Mouse (Mus musculus): ENCODE results near the gene Slco1a1.
"Not testable (repeated sequence)": the region's sequence is repeated elsewhere in the genome, so short reads cannot be mapped to it uniquely, and the experiment has no call there.

Gene Slco1a1

DNA sequence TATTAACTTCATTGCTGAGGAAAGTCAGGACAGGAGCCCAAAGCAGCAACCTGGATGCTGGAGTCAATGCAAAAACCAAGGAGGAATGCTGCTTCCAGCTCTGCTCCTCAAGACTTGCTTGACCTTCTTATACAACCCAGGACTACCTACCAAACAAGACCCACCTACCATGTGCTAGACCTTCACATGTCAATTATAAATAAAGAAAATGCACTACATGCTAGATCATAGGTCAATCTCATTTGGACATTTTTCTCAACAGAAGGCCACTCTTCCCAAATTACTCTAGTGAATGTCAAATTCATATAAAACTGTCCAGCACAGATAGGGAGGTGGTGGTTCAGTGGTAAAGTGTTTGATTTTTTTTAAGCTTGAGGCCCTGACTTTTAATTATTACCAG lies at the start of gene Slco1a1:
TSS of gene Slco1a1 (minus strand) at position 101 of the 400 bp plus-strand sequence.
- DNase-seq, result no peak

DNA sequence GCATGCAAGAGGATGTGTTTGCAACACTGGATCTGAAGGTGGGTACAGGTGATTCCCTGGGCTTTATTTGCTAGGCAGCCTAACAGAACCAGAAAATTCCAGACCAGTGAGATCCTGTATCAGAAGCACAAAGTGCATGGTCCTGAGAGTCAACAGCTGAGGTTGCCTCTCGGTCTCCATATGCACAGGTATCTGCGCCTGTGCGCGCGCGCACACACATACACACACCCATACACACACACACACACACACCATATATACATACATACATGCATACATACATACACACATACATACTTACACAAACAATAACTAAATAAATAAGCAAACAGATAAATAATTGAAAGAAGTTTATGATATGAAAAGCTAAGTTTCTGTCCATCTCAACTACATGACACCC lies 40.0 kb upstream of the Slco1a1 start:
- DNase-seq, result no peak

DNA sequence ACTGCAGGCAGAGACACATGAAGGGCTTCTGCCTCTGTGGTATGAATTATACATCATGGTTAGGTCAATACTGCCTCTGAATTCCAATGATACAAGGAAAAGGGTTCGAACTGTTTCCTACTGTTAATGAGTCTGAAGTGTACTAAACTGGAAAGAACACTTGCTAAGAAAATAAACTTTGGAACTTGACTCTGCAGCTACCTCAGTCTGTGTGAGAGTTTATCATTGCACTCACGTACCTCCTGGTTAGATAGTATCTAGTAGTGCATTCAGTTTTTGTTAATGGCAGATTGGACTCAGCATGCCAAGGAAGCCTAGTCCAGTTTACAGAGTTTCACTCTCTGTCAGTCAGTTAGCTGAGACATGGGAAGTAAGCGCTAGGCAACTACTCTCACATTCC lies 37.9 kb upstream of the Slco1a1 start:
- no peak for DNase-seq

DNA sequence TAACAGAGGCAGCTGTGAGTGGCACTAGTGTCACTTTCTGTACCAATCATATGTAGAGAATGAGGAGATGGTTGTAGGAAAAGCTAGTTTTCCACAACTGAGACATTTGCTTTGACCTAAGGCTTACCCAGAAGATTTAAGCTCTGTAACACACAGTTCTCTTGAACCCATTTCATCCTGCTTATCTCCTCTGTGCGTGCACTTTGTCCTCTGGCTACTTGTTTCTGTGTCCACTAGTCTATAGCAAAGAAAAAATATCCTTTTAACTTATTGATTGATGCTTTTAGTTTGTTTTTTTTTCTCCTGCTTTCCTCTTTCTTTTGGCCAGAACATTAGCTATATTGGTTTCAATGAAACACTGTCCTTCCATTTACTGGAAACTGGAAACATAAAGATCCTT lies 15.7 kb upstream of the Slco1a1 start:
- DNase-seq, result no peak

DNA sequence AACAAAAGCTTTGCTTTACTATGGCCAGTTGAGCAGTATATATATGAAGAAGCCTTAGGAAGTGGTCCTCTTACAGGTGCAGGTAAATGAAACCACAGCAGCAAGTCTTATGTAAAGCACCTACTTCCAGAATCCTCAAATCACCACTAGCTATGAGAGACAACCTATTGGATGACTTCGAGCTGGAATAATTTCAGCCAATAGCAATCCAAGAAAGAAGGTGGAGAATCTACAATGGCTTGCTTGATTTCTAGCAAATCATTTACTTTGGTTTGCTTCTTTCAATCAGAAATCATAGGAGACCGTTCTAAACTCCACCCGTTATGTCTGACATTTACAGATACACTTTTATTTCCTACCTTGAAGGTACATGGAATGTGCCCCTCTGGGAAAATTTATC lies 15.1 kb upstream of the Slco1a1 start:
- no peak for DNase-seq

DNA sequence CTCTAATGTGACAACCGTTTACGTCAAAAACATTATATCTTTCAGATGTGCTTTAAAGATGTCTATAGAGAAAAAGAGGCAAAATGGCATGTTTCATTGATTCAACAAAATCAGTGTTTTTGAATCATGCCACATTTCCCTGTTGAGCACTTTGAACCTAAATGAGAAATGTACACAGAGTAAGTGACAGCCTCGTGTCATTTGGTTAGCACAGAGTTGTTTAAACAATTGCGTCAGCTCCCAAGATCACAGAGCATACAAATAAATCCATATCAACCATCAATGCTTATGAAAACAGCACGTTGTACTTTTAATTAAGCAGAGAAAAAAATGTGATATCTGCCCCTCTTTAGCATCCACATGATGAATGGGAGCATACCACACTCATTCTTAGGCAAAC lies 13.7 kb upstream of the Slco1a1 start:
- DNase-seq, result no peak

DNA sequence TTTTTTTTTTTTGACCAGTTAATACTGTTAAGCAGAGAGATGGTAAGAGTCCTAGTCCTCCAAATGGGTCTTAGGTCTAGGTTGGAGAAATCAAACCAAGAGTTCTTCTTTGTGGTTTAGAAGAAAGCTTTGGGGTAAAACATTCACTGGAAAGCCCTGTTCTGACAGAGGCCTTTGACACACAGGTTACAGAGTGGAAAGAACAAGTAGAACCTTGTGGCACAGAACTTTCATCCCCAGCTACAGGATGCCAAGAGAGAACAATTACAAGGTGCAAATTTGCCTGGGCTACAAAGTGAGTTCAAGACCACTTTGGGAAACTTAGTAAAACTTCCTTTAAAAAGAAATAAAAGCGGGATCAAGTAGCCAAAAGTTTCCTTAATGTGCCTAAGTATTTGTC lies 6.3 kb downstream of the Slco1a1 start:
- DNase-seq, result no peak

DNA sequence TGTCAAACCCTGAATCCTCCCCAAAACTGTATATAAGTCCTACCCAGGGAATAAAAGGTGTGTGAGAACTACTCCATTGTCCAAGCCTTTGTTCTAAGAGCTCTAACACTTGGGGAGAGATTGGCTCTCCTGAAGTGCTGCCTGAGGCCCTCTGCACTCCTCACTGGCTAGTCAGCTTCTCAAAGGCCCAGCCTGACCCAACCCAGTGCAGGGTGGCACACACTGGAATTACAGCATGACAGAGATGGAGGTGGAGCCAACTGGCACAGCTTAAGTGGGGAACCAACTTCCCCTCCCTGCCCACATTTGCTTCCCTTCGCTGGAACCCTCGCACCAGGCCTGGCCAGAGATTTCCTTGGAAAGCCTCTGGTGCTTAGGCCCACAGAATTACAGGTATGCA lies 48.6 kb downstream of the Slco1a1 start:
- no peak for DNase-seq

DNA sequence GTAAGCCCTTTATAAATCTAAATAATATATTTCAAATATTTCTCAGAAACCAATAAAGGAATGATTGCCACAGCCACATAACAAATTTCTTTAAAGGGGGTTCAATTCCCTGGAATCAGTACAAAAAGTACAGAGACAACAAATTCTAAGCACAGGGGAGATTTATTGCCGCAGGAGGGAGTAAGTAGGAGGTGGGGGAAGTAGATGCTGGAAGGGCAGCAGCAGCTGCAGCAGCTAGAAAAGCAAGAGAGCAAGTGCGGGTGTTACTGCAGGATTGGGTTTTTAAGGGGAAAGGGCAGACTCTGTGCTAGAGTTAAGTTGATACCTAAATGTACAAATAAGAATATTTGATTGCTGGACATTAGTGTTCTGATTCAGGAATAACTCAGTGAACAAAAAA lies 57.0 kb downstream of the Slco1a1 start:
- no peak for DNase-seq

DNA sequence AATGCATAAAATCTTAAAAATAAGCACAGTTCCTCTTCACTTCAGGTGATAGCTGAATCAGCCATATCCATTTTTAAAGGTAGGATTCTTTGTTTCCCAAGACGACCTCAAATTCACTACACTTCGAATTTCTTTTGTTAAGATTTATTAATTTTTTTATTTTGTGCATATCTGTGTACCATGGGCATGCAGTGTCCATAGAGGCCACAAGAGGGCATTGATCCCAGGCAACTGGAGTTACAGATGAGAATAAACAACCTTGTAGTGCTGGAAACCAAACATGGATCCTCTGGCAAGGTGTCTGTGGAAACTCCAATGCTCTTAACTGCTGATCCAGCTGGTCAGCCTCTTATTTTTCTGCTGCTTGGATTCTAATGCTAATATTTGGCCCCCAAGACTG lies 58.5 kb downstream of the Slco1a1 start:
- no peak for DNase-seq

DNA sequence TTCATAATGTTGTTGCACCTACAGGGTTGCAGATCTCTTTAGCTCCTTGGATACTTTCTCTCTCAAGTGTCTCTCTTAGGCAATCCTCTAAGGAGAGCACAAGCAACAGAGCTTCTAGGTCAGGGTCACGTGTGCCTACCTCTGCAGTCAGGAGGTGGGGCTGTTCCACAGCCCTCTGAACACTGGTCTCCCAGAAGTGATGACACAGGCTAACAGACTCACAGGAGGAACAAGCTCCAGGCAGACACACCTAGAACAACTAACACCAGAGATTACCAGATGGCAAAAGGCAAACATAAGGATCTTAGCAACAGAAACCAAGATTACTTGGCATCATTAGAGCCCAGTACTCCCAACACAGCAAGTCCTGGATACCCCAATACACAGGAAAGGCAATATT lies 64.2 kb downstream of the Slco1a1 start:
- DNase-seq, result no peak

DNA sequence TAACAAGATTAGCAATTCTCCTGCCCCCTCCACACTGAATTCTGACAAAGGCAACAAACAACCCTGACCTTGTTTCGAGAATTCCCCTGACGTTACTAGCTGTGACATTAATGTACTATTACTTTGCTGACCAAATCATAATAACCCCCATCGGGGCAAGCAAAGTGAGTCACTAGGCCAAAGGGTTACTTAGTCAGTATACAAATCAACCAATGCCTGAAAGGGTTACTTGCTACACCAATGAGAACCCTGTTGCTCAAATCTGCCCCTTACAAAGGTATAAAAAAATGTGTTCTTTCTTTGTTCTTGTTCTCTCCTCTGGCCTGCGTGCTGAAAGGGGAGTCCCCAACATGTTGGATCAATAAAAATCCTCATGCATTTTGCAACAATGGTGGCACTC lies 71.0 kb downstream of the Slco1a1 start:
- not testable (repeated sequence) for DNase-seq

DNA sequence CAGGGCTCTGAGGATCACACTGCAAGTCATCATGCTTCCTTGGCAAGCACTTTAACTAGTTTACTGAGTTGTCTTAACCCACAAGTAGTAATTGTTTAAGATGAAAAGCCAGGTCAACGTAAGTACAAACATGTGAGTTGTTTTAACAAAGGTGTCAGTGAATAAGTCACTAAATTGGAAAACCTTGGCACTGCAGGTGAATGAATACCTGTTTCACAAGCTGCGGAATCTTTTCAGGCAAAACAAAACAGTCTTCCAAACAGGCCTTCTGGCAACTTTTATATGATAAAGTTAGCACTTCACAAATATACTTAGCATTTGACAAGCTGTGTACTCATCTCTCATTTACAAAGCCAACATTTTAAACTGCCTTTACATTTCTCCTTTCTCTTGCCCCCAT lies 75.1 kb downstream of the Slco1a1 start:
- no peak for DNase-seq

DNA sequence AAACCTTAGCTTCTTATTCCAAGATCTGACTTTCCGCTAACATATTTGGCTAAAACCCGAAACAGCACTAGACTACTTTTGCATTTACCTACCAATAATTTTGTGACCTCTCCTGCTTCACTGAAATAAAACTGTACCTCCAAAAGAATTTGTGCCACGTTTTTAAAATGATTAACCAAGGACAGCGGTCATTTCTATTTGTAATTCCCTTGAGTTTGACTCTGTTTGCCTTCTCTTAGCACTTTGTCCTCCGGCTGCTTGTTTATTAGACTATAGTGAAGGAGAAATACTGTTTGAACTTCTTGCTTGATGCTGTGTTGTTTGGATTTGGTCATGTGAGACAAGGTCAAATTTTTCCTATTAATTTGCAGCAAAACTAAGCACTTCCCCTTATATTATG lies 78.0 kb downstream of the Slco1a1 start:
- DNase-seq, result no peak

DNA sequence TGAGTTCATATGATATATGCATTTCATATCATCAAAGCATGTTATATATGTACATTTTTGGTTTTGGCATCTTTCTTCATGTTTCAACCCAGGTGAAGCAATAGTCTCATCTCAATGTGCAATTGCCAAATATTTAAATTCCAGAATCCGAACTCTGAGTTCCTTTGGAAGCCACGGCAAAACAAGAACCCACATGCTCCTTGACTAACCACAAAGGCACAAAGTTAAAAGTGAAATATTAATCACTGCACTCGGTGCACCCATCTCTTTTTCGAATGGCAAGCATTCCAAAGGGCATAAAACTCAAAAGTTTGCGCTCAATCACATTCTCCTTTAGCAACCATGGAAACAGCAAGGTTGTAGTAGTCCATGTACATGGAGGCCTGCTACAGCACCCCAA lies 80.7 kb downstream of the Slco1a1 start:
- no peak for DNase-seq

DNA sequence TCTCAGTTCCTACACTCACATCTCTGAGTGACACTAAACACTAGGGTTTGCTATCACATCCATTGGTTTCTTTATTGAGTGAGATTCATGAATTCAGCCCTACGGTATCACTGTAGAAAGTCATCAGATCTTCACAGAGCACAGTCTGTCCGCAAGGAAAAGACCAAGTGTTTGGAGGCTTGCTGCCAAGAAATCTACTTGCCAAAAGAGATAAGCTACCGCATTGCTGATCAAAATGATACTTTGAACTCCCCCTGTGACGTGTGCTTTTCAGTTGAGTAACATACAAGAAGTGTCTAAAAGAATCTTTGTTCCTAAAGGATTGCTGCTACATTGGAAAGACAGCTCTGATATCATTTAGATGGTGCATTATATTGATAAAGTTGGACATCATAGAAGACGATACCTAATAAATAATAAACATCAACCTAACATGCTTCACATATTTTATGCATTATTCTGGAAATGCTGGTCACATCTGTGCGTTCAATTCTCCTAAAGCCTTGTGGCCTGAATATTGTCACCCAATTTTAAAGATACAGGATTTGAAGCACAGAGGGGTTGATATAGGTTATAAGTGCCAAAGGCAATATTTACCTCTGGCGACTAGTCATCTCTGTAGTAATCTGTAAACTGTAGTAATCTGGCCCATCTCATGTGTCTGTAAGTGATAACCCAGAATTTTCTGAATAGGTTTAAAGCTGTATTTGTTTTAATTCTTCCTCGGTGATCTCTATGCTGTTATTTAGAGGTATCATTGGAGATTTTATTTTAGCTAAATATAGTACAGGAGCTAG lies 88.8 kb downstream of the Slco1a1 start:
- no peak for DNase-seq
